Mouse (Mus musculus) liver, embryonic 12.5 days (tissue): Measurements from ENCODE around the gene Brcc3. TPM values are rescaled to one million over a fixed set of nuclear protein-coding genes. Genes with fewer than 3 reads are reported as not detected.

Experiments
- ATAC-seq: fragments of 200-750 bp; cut with Nextera tagmentation; 2 replicates; pipeline ENCODE4 v1.8.0; 2017; ENCODE audit warnings: moderate number of reproducible peaks, mild to moderate bottlenecking, moderate library complexity
- H3K27ac ChIP-seq: fragments of 300-500 bp; sonication (generic); 2 replicates; pipeline ENCODE4 v1.5.1; 2016; ENCODE audit warnings: mild to moderate bottlenecking
- H3K27me3 ChIP-seq: fragments of 300-500 bp; sonication (generic); replicated peaks from 2 replicates; pipeline ENCODE4 v1.6.1; 2016; ENCODE audit warnings: mild to moderate bottlenecking, moderate library complexity
- H3K36me3 ChIP-seq: fragments of 300-500 bp; sonication (generic); 2 replicates; pipeline ENCODE4 v1.6.1; 2016; ENCODE audit warnings: mild to moderate bottlenecking, moderate library complexity
- H3K4me1 ChIP-seq: fragments of 300-500 bp; sonication (generic); 2 replicates; pipeline ENCODE4 v1.6.1; 2016
- H3K4me2 ChIP-seq: fragments of 300-500 bp; sonication (generic); 2 replicates; pipeline ENCODE4 v1.6.1; 2016; ENCODE audit warnings: mild to moderate bottlenecking, moderate library complexity
- H3K4me3 ChIP-seq: fragments of 300-500 bp; sonication (generic); 2 replicates; pipeline ENCODE4 v1.5.1; 2016; ENCODE audit warnings: mild to moderate bottlenecking, moderate library complexity
- H3K9ac ChIP-seq: fragments of 300-500 bp; sonication (generic); 2 replicates; pipeline ENCODE4 v1.6.1; 2016; ENCODE audit warnings: mild to moderate bottlenecking, moderate library complexity
- H3K9me3 ChIP-seq: fragments of 300-500 bp; sonication (generic); replicated peaks from 2 replicates; pipeline ENCODE4 v1.6.1; 2016; ENCODE audit warnings: mild to moderate bottlenecking, moderate library complexity
- WGBS: fragments of 180-500 bp; shearing (Covaris S2); methylation state at CpG from one replicate; pipeline ENCODE4 v1.1.7; 2016; ENCODE audit not compliant: insufficient replicate concordance; 5-methylcytosine and 5-hydroxymethylcytosine counted together
- polyA plus RNA-seq: library from polyadenylated mRNA; unstranded; fragments of >200 nt; fragmentation: Nextera tagmentation; extraction: Ambion mirVana; gene quantifications from 2 replicates; pipeline ENCODE4 v1.2.1, GENCODE M21; 2016

The Brcc3 gene
- 46.3 and 47.8 TPM in 2 replicates for polyA plus RNA-seq

- Histone ChIP-seq H3K27ac (peak within 1 kb of the TSS; percentile 94), H3K36me3 (peaks cover 5% of the 10 kb centered on the region), H3K9ac (peak within 1 kb of the TSS; percentile 78), H3K4me2 (peak within 1 kb of the TSS; percentile 61), H3K9me3 (no peaks in the 10 kb centered on the region), H3K27me3 (peaks cover 8% of the 10 kb centered on the region; the same call in 1 of the 2 replicates), H3K4me3 (peak within 1 kb of the TSS; percentile 66), H3K4me1 (peaks cover 3% of the 10 kb centered on the region; the same call in 1 of the 2 replicates)
- WGBS, result 8% methylated on average over 50 of the region's 52 CpGs
- peak; percentile 99 for ATAC-seq
These were observed at the start of gene Brcc3, which contains the start of the genes Cmc4 and Mtcp1 for GRCm38 (mm10) chrX:75415936-75416785. Gene Brcc3 (plus strand): TSS chrX:75416628. Gene Cmc4 (minus strand): TSS chrX:75416584. Gene Mtcp1 (minus strand): TSS chrX:75416588.

- Histone ChIP-seq H3K27me3 (no peaks in the 10 kb centered on the region), H3K9ac (no peak overlapping the region), H3K4me3 (no peak overlapping the region), H3K4me2 (no peak overlapping the region), H3K4me1 (no peaks in the 10 kb centered on the region), H3K9me3 (no peaks in the 10 kb centered on the region), H3K27ac (no peak overlapping the region), H3K36me3 (no peaks in the 10 kb centered on the region)
- ATAC-seq, result no peak
These were observed 46.2 kb upstream of the Brcc3 start for GRCm38 (mm10) chrX:75370197-75370596.

GRCm38 (mm10) chrX:75372666-75373425 is 43.6 kb upstream of the Brcc3 start:
- Histone ChIP-seq H3K27me3 (no peaks in the 10 kb centered on the region), H3K4me1 (no peaks in the 10 kb centered on the region), H3K36me3 (no peaks in the 10 kb centered on the region), H3K4me2 (no peak overlapping the region), H3K4me3 (no peak overlapping the region), H3K9me3 (no peaks in the 10 kb centered on the region), H3K9ac (no peak overlapping the region), H3K27ac (no peak overlapping the region)
- WGBS, result 67% methylated on average over 2 of the region's 2 CpGs
- no peak for ATAC-seq

- no peak overlapping the region for H3K4me3 ChIP-seq
- H3K4me2 ChIP-seq, result no peak overlapping the region
- no peak overlapping the region for H3K27ac ChIP-seq
- no peaks in the 10 kb centered on the region for H3K36me3 ChIP-seq
- H3K9ac ChIP-seq, result no peak overlapping the region
- H3K4me1 ChIP-seq, result no peaks in the 10 kb centered on the region
- no peaks in the 10 kb centered on the region for H3K27me3 ChIP-seq
- no peak for ATAC-seq
- H3K9me3 ChIP-seq, result no peaks in the 10 kb centered on the region
These were observed 39.6 kb upstream of the Brcc3 start for GRCm38 (mm10) chrX:75376815-75377214.

- WGBS, result 84% methylated on average over 1 of the region's 1 CpGs
- H3K9me3 ChIP-seq, result no peaks in the 10 kb centered on the region
- H3K27me3 ChIP-seq, result no peaks in the 10 kb centered on the region
- H3K27ac ChIP-seq, result no peak overlapping the region
- peaks cover 5% of the 10 kb centered on the region; the same call in 1 of the 2 replicates for H3K4me1 ChIP-seq
- no peak overlapping the region for H3K9ac ChIP-seq
- no peak overlapping the region for H3K4me3 ChIP-seq
- ATAC-seq, result no peak
- no peaks in the 10 kb centered on the region for H3K36me3 ChIP-seq
- peak overlapping the region; percentile 55; the same call in 1 of the 2 replicates for H3K4me2 ChIP-seq
These were observed 35.3 kb upstream of the Brcc3 start for GRCm38 (mm10) chrX:75381176-75381575.

GRCm38 (mm10) chrX:75381699-75382098 is 34.7 kb upstream of the Brcc3 start:
- peaks cover 5% of the 10 kb centered on the region; the same call in 1 of the 2 replicates for H3K4me1 ChIP-seq
- peak overlapping the region; percentile 55 for H3K4me2 ChIP-seq
- no peaks in the 10 kb centered on the region for H3K36me3 ChIP-seq
- no peaks in the 10 kb centered on the region for H3K9me3 ChIP-seq
- no peaks in the 10 kb centered on the region for H3K27me3 ChIP-seq
- peak overlapping the region; percentile 58 for H3K4me3 ChIP-seq
- ATAC-seq, result no peak
- no peak overlapping the region for H3K27ac ChIP-seq
- H3K9ac ChIP-seq, result no peak overlapping the region
- WGBS, result 72% methylated on average over 5 of the region's 5 CpGs

- Histone ChIP-seq H3K4me2 (peak within 1 kb of the TSS; percentile 55), H3K27ac (peak within 1 kb of the TSS; percentile 85), H3K4me1 (peaks cover 5% of the 10 kb centered on the region; the same call in 1 of the 2 replicates), H3K27me3 (no peaks in the 10 kb centered on the region), H3K9me3 (no peaks in the 10 kb centered on the region), H3K9ac (peak within 1 kb of the TSS; percentile 71), H3K4me3 (peak within 1 kb of the TSS; percentile 58), H3K36me3 (no peaks in the 10 kb centered on the region)
- ATAC-seq, result peak; percentile 91
- 7% methylated on average over 24 of the region's 25 CpGs for WGBS
These were observed 34.1 kb upstream of the Brcc3 start, which contains the start of the genes Fundc2 and F8 for GRCm38 (mm10) chrX:75382195-75382771. Gene Fundc2 (plus strand): TSS chrX:75382399. Gene F8 (minus strand): TSS chrX:75382615.

GRCm38 (mm10) chrX:75399471-75399870 is 17.0 kb upstream of the Brcc3 start:
- H3K4me1 ChIP-seq, result peaks cover 20% of the 10 kb centered on the region
- H3K9ac ChIP-seq, result no peak overlapping the region
- no peak overlapping the region for H3K4me2 ChIP-seq
- no peaks in the 10 kb centered on the region for H3K27me3 ChIP-seq
- no peak overlapping the region for H3K27ac ChIP-seq
- H3K4me3 ChIP-seq, result no peak overlapping the region
- no peak for ATAC-seq
- 86% methylated on average over 1 of the region's 1 CpGs for WGBS
- peaks cover 19% of the 10 kb centered on the region; the same call in 1 of the 2 replicates for H3K36me3 ChIP-seq
- H3K9me3 ChIP-seq, result no peaks in the 10 kb centered on the region

- H3K27ac ChIP-seq, result peak overlapping the region; percentile 78
- WGBS, result 24% methylated on average over 2 of the region's 2 CpGs
These were observed 13.8 kb upstream of the Brcc3 start for GRCm38 (mm10) chrX:75402668-75403067.

GRCm38 (mm10) chrX:75403350-75403749 is 13.1 kb upstream of the Brcc3 start:
- Histone ChIP-seq H3K4me2 (no peak overlapping the region), H3K9ac (no peak overlapping the region), H3K36me3 (peaks cover 6% of the 10 kb centered on the region; the same call in 1 of the 2 replicates), H3K9me3 (no peaks in the 10 kb centered on the region), H3K27ac (peak overlapping the region; percentile 78), H3K27me3 (no peaks in the 10 kb centered on the region), H3K4me1 (peaks cover 20% of the 10 kb centered on the region), H3K4me3 (no peak overlapping the region)
- 0 out of 2 replicates have a peak, but pooled peaks have one; percentile 55 for ATAC-seq

More at GRCm38 (mm10) chrX:75402668-75403067, 13.8 kb upstream of the Brcc3 start:
- Histone ChIP-seq H3K9me3 (no peaks in the 10 kb centered on the region), H3K4me3 (no peak overlapping the region), H3K4me2 (peak overlapping the region; percentile 18; the same call in 1 of the 2 replicates), H3K9ac (no peak overlapping the region), H3K36me3 (peaks cover 6% of the 10 kb centered on the region; the same call in 1 of the 2 replicates), H3K4me1 (peaks cover 20% of the 10 kb centered on the region), H3K27me3 (no peaks in the 10 kb centered on the region)
- peak; percentile 94 for ATAC-seq

GRCm38 (mm10) chrX:75409711-75410110 is 6.7 kb upstream of the Brcc3 start:
- Histone ChIP-seq H3K4me1 (no peaks in the 10 kb centered on the region), H3K27ac (no peak overlapping the region), H3K9ac (no peak overlapping the region), H3K4me3 (no peak overlapping the region), H3K9me3 (no peaks in the 10 kb centered on the region), H3K4me2 (no peak overlapping the region), H3K27me3 (no peaks in the 10 kb centered on the region), H3K36me3 (peaks cover 7% of the 10 kb centered on the region; the same call in 1 of the 2 replicates)
- 62% methylated on average over 1 of the region's 1 CpGs for WGBS
- ATAC-seq, result no peak
